Mouse (Mus musculus): ENCODE results near the gene Lce6a. TPM values are rescaled to one million over a fixed set of nuclear protein-coding genes. Genes with fewer than 3 reads are reported as not detected.

The Lce6a gene
- polyA plus RNA-seq, 1 experiment from 2014 or later = not detected

DNA sequence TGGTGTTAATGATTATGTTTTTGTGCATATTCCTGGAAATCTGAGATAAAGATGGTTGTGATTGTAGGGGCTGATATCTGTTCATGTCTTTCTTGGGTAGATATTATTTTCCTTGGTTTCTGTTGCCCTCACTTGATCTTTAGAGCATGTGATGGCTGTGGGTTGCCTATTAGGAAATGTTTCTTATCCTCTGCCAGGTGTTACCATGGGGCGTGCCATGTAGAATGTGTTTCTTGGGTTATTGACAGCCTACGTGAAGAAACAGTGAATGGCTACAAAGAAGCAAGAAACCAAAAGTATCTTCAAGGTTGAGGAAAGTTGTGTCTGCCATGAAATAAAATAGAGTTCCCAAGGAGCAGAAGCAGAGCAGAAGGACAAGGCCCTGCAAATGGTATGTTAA is 23.0 kb downstream of the Lce6a start:
- ATAC-seq (ENCODE audit: insufficient read depth) = no peak
- Histone ChIP-seq H3K4me1 (replicated peaks) (no peaks in the 10 kb centered on the region), H3K36me3 (replicated peaks) (no peaks in the 10 kb centered on the region), H3K4me3 (replicated peaks) (no peak overlapping the region), H3K9ac (no peak overlapping the region), H3K9me3 (replicated peaks) (no peaks in the 10 kb centered on the region), H3K27ac (replicated peaks) (no peak overlapping the region), H3K4me2 (no peak overlapping the region), H3K27me3 (no peaks in the 10 kb centered on the region)
- WGBS (ENCODE audit: insufficient replicate concordance) = 65% methylated on average over 2 of the region's 2 CpGs

DNA sequence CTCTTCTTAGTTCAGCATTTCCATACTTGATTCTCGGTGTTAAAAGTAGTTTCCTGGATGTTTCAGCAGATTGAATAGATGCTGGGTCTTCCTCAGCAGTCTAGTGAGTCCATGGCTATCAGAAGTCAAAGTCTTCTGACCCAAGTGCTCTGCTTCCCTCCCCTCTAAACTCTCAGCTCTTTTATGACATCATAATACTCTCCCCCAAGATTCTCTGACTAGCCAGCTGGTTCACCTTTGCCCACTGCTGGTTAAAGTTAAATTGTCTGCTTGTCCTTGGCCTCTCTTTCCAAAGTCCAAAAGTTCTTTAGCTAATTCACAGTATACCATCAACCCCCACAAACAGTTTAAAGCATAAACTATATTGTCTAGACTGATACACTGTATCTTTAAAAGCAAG is 32.6 kb downstream of the Lce6a start, which contains the start of gene Smcp:
Gene Smcp, minus strand, starts transcription at position 140 of the 400 bp plus-strand sequence.
- H3K27me3 ChIP-seq = no peaks in the 10 kb centered on the region
- ATAC-seq (ENCODE audit: insufficient read depth) = no peak
- no peaks in the 10 kb centered on the region for H3K9me3 ChIP-seq (replicated peaks)
- no peaks in the 10 kb centered on the region for H3K36me3 ChIP-seq (replicated peaks)
- H3K4me1 ChIP-seq (replicated peaks) = no peaks in the 10 kb centered on the region
- H3K4me3 ChIP-seq (replicated peaks) = no peak within 1 kb of the TSS
- WGBS (ENCODE audit: insufficient replicate concordance) = 38% methylated on average over 1 of the region's 1 CpGs
- H3K4me2 ChIP-seq = no peak within 1 kb of the TSS
- no peak within 1 kb of the TSS for H3K9ac ChIP-seq
- H3K27ac ChIP-seq (replicated peaks) = no peak within 1 kb of the TSS

DNA sequence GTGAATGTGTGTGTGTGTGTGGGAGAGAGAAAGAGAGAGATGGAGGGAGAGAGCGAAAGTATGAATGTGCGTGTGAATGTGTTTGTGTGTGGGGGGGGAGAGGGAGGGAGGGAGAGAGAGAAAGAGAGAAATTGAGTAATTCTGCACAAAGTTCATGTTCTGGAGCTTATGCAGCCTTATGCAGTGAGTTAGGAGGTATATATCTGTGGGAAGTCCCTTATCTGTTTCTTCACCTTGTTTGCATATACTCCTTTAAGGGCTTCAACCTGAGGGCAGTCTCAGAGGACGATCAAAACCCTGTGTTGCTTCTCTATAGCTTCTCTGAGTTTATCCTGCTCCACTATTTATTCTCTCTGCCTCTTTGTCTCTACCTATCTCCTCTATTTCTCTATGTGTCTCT is 34.3 kb downstream of the Lce6a start:
- no peak for ATAC-seq (ENCODE audit: insufficient read depth)

DNA sequence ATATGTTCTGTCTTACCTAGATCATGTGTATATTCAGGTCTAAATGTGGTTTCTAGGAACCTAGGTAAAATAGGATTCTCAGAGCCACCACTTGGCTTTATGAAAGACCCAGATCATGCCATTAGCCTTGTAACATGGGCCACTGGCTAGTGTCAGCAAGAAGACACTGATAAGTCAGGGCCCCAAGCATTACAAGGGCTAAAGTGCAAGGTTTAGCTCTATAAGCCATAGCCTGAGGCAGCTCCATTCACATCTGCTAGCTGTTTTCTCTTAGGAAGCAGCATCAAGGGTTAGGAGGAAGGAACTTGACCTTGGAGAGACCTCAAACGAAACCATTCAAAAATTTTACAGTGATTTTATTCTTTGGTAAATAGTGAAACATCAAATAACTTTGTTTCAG is 36.4 kb downstream of the Lce6a start:
- H3K9ac ChIP-seq = no peak overlapping the region
- H3K36me3 ChIP-seq (replicated peaks) = no peaks in the 10 kb centered on the region
- no peaks in the 10 kb centered on the region for H3K9me3 ChIP-seq (replicated peaks)
- no peaks in the 10 kb centered on the region for H3K4me1 ChIP-seq (replicated peaks)
- no peak overlapping the region for H3K4me2 ChIP-seq
- no peak for ATAC-seq (ENCODE audit: insufficient read depth)
- H3K27ac ChIP-seq (replicated peaks) = no peak overlapping the region
- 48% methylated on average over 1 of the region's 1 CpGs for WGBS (ENCODE audit: insufficient replicate concordance)
- no peaks in the 10 kb centered on the region for H3K27me3 ChIP-seq
- no peak overlapping the region for H3K4me3 ChIP-seq (replicated peaks)

More for the DNA sequence above, 34.3 kb downstream of the Lce6a start:
- Histone ChIP-seq H3K4me3 (replicated peaks) (no peak overlapping the region), H3K9me3 (replicated peaks) (no peaks in the 10 kb centered on the region), H3K4me1 (replicated peaks) (no peaks in the 10 kb centered on the region), H3K36me3 (replicated peaks) (no peaks in the 10 kb centered on the region), H3K4me2 (no peak overlapping the region), H3K27ac (replicated peaks) (no peak overlapping the region), H3K9ac (no peak overlapping the region), H3K27me3 (no peaks in the 10 kb centered on the region)
- WGBS (ENCODE audit: insufficient replicate concordance) = 62% methylated on average over 3 of the region's 3 CpGs

DNA sequence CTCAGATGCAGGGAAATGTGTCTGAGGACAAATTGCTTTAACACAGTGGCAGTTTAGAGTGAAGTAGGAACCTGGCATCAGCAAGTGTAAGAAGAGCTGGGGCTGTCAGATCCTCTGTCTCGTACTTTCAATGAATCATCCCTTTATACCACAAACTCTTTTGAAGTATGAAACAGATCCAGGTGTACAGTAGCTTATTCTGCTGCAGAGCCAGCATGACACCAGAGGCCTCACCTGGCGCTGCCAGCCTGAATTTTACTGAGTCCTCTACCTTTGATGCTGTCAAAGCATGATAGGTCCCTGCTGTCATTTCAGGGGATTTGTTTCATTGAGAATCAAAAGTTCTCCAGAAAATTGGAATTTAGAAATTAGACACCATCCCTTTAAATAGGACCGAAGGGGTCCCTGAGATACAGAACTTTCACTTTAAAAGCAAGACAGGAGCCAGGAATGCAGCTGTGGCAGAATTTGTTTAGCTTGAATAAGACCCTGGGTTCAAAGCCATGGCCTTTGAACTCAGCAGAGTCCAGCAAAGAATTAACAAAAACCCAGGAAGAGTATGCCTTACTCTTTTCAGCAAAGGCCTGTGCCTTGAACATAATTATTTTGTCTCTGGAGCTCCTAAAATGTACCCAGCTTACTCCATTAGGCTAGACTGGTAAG is 38.2 kb downstream of the Lce6a start:
- H3K27ac ChIP-seq (replicated peaks) = no peak overlapping the region
- 46% methylated on average over 3 of the region's 3 CpGs for WGBS (ENCODE audit: insufficient replicate concordance)
- no peaks in the 10 kb centered on the region for H3K36me3 ChIP-seq (replicated peaks)
- H3K9ac ChIP-seq = no peak overlapping the region
- no peak overlapping the region for H3K4me2 ChIP-seq
- no peaks in the 10 kb centered on the region for H3K9me3 ChIP-seq (replicated peaks)
- H3K4me1 ChIP-seq (replicated peaks) = no peaks in the 10 kb centered on the region
- no peak overlapping the region for H3K4me3 ChIP-seq (replicated peaks)
- no peak for ATAC-seq (ENCODE audit: insufficient read depth)
- H3K27me3 ChIP-seq = no peaks in the 10 kb centered on the region

DNA sequence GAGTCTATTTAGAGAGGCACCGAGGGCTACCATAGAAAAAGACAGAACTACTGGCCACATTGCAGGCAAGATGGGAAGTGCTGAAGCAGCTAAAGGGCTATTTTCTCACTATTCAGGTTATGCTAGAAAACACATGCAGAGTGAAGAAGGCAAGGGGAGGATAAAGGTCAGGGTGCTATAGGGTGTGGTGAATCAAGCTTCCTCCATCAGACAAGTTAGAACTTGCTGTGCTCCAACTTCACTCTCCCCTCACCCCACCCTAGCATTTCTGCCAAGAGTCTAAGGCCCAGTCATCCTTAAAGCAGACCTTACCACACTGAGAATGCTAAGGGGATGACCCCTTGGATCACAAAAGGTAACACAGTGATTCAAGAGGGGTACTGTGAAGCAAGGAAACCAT is 42.0 kb downstream of the Lce6a start:
- H3K9ac ChIP-seq = no peak overlapping the region
- no peaks in the 10 kb centered on the region for H3K9me3 ChIP-seq (replicated peaks)
- no peak for ATAC-seq (ENCODE audit: insufficient read depth)
- no peaks in the 10 kb centered on the region for H3K27me3 ChIP-seq
- H3K4me2 ChIP-seq = no peak overlapping the region
- no peaks in the 10 kb centered on the region for H3K4me1 ChIP-seq (replicated peaks)
- no peak overlapping the region for H3K27ac ChIP-seq (replicated peaks)
- H3K4me3 ChIP-seq (replicated peaks) = no peak overlapping the region
- 60% methylated on average over 1 of the region's 1 CpGs for WGBS (ENCODE audit: insufficient replicate concordance)
- H3K36me3 ChIP-seq (replicated peaks) = no peaks in the 10 kb centered on the region

DNA sequence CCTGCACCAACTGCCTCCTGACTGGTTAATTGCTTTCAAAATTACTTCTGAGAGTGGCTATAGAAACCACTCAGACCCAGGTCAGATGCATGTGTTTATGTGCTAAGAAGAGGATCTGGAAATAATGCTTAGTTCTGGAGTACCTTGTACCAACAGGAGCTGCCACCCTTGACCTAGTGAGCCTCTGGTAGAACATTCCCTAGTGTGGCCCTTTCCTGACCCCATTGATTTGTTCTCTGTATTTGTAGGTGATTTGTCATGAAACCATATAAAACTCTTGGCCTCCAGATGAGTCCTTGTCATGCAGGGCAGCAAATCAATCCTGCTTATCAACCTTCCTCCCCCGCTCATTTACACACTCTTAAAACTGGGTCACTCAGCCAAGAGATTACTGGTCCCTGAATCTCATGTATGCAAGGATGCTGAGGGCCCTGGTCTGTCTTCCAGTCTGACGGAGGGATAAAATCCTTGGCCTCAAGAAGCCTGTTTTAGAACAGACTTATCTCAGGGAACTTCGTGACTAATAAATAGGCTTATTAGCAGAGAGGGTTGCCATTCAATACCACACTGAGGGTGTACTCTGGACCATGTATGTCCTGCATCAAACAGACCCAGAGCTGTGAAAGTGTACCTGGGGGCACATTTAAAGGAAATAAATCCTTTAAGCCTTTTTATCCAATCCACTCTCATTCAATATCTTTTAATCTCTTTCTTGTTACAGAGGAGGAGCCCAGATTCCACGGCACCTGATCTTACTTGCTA is 42.6 kb downstream of the Lce6a start:
- Histone ChIP-seq H3K9me3 (replicated peaks) (no peaks in the 10 kb centered on the region), H3K9ac (no peak overlapping the region), H3K27me3 (no peaks in the 10 kb centered on the region), H3K27ac (replicated peaks) (no peak overlapping the region), H3K4me3 (replicated peaks) (no peak overlapping the region), H3K36me3 (replicated peaks) (no peaks in the 10 kb centered on the region), H3K4me1 (replicated peaks) (no peaks in the 10 kb centered on the region), H3K4me2 (no peak overlapping the region)
- WGBS (ENCODE audit: insufficient replicate concordance) = 59% methylated on average over 4 of the region's 4 CpGs
- no peak for ATAC-seq (ENCODE audit: insufficient read depth)

DNA sequence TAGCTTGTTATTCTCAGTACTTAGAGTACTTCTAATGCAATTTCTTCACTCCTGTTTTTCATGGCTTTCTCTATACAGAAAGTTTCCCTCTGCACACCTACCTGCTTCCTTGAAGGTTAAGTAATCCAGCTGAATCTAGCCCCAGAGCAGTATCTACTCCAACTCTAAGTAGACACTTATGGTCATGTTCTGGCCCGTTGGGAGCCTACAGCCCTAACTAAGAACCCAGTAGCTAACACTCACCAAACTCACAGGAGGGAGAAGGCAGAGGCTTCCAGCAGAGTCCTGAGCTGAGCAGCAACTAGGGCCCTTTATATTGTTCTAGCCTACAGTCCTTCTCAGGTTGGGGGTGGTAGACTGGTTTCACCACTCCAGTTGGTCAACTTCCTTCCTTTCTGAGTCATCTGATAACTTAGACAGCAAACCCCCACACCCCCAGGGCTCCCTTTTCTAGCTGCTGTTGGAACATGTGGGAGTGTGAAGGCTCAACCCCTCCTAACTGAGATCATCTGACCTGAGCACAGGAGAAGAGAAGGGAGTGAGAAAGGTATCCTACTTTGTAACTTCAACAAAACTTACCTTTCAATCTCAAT is 47.9 kb downstream of the Lce6a start, which contains the start of gene Ivl:
Gene Ivl, minus strand, starts transcription at position 287 of the 593 bp plus-strand sequence.
- H3K4me2 ChIP-seq = no peak within 1 kb of the TSS
- H3K4me1 ChIP-seq (replicated peaks) = no peaks in the 10 kb centered on the region
- ATAC-seq (ENCODE audit: insufficient read depth) = no peak
- H3K9ac ChIP-seq = no peak within 1 kb of the TSS
- WGBS (ENCODE audit: insufficient replicate concordance) = 52% methylated on average over 1 of the region's 1 CpGs
- no peak within 1 kb of the TSS for H3K4me3 ChIP-seq (replicated peaks)
- no peaks in the 10 kb centered on the region for H3K36me3 ChIP-seq (replicated peaks)
- no peaks in the 10 kb centered on the region for H3K27me3 ChIP-seq
- H3K9me3 ChIP-seq (replicated peaks) = no peaks in the 10 kb centered on the region
- H3K27ac ChIP-seq (replicated peaks) = no peak within 1 kb of the TSS

DNA sequence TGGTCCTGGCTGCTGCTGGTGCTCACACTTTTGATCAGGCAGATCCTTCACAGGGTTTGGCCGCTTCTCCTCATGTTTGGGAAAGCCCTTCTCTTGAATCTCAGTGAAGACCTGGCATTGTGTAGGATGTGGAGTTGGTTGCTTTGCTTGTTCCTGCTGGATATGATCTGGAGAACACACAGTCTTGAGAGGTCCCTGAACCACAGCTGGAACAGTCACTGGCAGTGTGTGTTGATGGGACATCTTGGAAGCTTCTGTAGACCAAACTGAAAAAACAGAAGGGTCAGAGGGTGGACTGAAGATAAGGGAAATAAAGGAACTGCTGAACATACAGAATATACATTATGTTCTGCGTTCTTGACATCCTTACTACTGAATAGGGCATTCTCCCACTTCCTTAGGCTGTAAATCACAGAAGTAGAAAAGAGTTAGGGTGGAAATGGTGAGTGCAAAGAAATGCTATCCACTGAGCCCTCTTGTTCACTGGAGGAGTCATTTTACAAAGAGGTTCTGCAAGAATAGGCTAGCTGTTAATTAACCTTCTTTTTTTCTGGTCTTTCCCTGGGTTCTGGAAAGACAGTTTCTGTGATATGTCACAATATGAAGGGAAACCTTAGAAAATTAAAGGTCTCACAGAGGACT is 48.8 kb downstream of the Lce6a start:
- no peak overlapping the region for H3K27ac ChIP-seq (replicated peaks)
- no peak overlapping the region for H3K4me3 ChIP-seq (replicated peaks)
- no peak overlapping the region for H3K9ac ChIP-seq
- no peaks in the 10 kb centered on the region for H3K27me3 ChIP-seq
- H3K9me3 ChIP-seq (replicated peaks) = no peaks in the 10 kb centered on the region
- H3K4me1 ChIP-seq (replicated peaks) = no peaks in the 10 kb centered on the region
- H3K36me3 ChIP-seq (replicated peaks) = no peaks in the 10 kb centered on the region
- no peak for ATAC-seq (ENCODE audit: insufficient read depth)
- no peak overlapping the region for H3K4me2 ChIP-seq
- 28% methylated on average over 2 of the region's 2 CpGs for WGBS (ENCODE audit: insufficient replicate concordance)
